Mouse (Mus musculus) G1E (cell line): ENCODE data around the gene Crip3. TPM values are rescaled to one million over a fixed set of nuclear protein-coding genes. Genes with fewer than 3 reads are reported as not detected.

ENCODE experiments used
- ATAC-seq: 2 replicates; pipeline ENCODE4 v1.8.0; 2016; ENCODE audit warnings: mild to moderate bottlenecking; ENCODE audit not compliant: insufficient number of reproducible peaks, poor library complexity, low FRiP score, severe bottlenecking; ENCODE audit errors: extremely low read depth
- DNase-seq: peaks from one replicate; pipeline ENCODE4 v3.0.0; 2012; ENCODE audit warnings: low spot score
- H3K27me3 ChIP-seq: 2 replicates; pipeline ENCODE4 v1.6.1; 2012; ENCODE audit warnings: mild to moderate bottlenecking, low read length, inconsistent platforms; ENCODE audit not compliant: insufficient read depth
- H3K36me3 ChIP-seq: replicated peaks from 2 replicates; pipeline ENCODE3; 2012; ENCODE audit warnings: mild to moderate bottlenecking, inconsistent platforms
- H3K4me1 ChIP-seq: 2 replicates; pipeline ENCODE4 v1.6.1; 2012; ENCODE audit warnings: low read depth, low read length, inconsistent platforms, mixed read lengths; ENCODE audit not compliant: insufficient read depth
- H3K4me3 ChIP-seq: 2 replicates; pipeline ENCODE4 v1.5.1; 2012; ENCODE audit warnings: low read depth, mild to moderate bottlenecking, inconsistent platforms, low read length, moderate library complexity, mixed read lengths
- H3K9me3 ChIP-seq: replicated peaks from 2 replicates; pipeline ENCODE4 v1.6.1; 2012; ENCODE audit warnings: inconsistent platforms
- CTCF ChIP-seq: IDR thresholded peaks from 2 replicates; pipeline ENCODE4 v1.5.1; 2012; ENCODE audit warnings: low read depth, low read length, inconsistent platforms, mixed read lengths
- GATA1 ChIP-seq: IDR thresholded peaks from 2 replicates; pipeline ENCODE4 v1.6.1; 2012; ENCODE audit warnings: borderline replicate concordance, low read length, inconsistent platforms, mixed read lengths
- GATA2 ChIP-seq: IDR thresholded peaks from 2 replicates; pipeline ENCODE4 v1.6.1; 2012; ENCODE audit warnings: low read depth, low read length, inconsistent platforms, borderline replicate concordance
- POLR2AphosphoS5 ChIP-seq: IDR thresholded peaks from 2 replicates; pipeline ENCODE4 v1.6.1; 2012; ENCODE audit warnings: low read depth, low read length, inconsistent platforms; ENCODE audit not compliant: insufficient replicate concordance
- TAL1 ChIP-seq: conservative IDR thresholded peaks from 2 replicates; pipeline ENCODE4 v1.6.1; 2012; ENCODE audit warnings: low read depth, low read length, inconsistent platforms, mixed read lengths
- polyA plus RNA-seq: library from polyadenylated mRNA; stranded (reverse); fragments of >175 nt; gene quantifications from 2 replicates; pipeline ENCODE4 v1.2.3, GENCODE M21; 2012
- total RNA-seq, 2 experiments: library from RNA; stranded (forward) in 1 of 2; stranded (reverse) in 1 of 2; fragments of 200-1000 nt in 1 of 2; fragments of >200 nt in 1 of 2; fragmentation: Nextera tagmentation in 1 of 2; gene quantifications; 2 replicates each; pipeline ENCODE4 v1.2.3; 2014 to 2017

The Crip3 gene
- total and polyA plus RNA-seq, 3 experiments: not detected

DNA sequence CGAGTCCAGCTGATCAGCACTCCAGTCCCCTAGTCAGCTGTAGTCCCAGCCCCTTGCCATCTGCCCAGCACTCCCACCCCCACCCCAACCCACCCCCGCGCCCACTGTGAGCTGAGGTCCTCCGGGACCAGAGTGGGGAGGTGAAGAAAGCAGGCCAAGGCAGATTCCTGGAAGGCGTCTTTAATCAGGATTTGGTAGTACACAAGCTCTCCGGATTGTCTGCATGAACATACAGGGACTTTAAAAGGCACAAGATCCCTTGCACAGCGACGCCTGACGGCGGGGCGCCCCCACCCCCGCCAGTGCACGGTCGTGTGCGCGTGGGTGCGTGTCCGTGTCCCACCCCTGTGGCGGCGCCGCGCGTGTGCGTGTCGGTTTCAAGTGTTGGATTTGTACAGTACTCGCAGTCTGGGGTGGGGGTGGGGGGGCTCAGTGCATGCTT, 25.3 kb downstream of the Crip3 start:
- no peaks in the 10 kb centered on the region for H3K36me3 ChIP-seq
- H3K27me3 ChIP-seq: peaks cover 32% of the 10 kb centered on the region
- DNase-seq (no peak), ATAC-seq (no peak)
- H3K4me3 ChIP-seq: no peak overlapping the region
- H3K4me1 ChIP-seq: no peaks in the 10 kb centered on the region
- TF ChIP-seq CTCF (no peak), GATA1 (no peak), GATA2 (no peak), POLR2AphosphoS5 (no peak), TAL1 (no peak)
- no peaks in the 10 kb centered on the region for H3K9me3 ChIP-seq

DNA sequence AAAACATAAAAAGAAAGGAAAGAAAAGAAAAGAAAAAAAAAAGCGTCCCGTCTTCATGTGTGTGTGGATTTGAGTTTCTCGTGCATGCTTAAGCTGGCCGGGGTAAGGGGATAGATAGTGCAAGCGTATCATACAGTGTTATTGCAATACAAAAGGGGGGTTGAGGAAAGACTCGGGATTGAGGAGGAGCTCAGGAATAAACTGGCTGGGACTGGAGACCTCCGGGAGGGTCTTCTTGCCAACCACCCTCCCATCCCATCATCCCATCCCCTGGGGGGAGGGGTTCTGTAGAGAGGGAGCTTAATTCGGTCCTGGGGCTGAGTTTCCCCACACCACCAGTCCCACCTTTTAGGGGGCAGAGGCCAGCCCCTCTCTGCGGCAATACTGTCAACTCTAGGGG, 25.8 kb downstream of the Crip3 start:
- H3K9me3 ChIP-seq: no peaks in the 10 kb centered on the region
- H3K27me3 ChIP-seq: peaks cover 34% of the 10 kb centered on the region
- no peak for ATAC-seq
- H3K4me3 ChIP-seq: no peak overlapping the region
- TF ChIP-seq POLR2AphosphoS5 (no peak), TAL1 (no peak), GATA1 (no peak), CTCF (no peak), GATA2 (no peak)
- H3K36me3 ChIP-seq: no peaks in the 10 kb centered on the region
- DNase-seq: no peak
- H3K4me1 ChIP-seq: no peaks in the 10 kb centered on the region

DNA sequence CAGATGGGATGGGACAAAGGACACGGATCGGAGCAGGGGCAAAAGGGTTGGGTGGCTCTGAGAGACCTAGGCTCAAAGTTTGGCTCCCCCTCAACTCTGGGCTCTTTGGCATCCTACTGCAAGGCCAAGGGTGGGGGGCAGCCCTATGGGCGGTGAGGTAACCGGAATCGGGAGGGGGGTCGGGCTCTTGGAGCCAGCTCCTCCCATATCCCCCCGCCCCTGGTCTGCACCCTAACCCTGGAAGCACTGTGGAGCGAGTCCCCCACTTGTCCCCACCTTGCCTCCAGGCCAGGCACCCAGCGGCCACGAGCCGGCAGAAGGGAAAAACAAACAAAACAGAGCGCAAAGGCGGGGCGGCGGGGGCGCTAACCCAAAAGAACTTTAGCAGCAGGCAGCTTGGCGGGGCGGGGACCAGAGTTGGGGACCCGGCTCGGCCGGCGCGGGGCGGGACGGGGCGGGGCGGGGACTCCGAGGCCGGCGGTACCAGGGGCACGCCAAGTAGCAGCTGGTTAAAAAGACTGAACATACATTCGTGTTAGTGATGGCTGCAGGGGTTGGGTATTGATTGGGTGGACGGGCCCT, 26.5 kb downstream of the Crip3 start:
- H3K4me3 ChIP-seq: no peak overlapping the region
- H3K27me3 ChIP-seq: peaks cover 34% of the 10 kb centered on the region
- ATAC-seq (no peak), DNase-seq (no peak)
- H3K4me1 ChIP-seq: no peaks in the 10 kb centered on the region
- H3K9me3 ChIP-seq: no peaks in the 10 kb centered on the region
- TF ChIP-seq GATA1 (no peak), TAL1 (no peak), GATA2 (no peak), POLR2AphosphoS5 (no peak), CTCF (no peak)
- no peaks in the 10 kb centered on the region for H3K36me3 ChIP-seq

DNA sequence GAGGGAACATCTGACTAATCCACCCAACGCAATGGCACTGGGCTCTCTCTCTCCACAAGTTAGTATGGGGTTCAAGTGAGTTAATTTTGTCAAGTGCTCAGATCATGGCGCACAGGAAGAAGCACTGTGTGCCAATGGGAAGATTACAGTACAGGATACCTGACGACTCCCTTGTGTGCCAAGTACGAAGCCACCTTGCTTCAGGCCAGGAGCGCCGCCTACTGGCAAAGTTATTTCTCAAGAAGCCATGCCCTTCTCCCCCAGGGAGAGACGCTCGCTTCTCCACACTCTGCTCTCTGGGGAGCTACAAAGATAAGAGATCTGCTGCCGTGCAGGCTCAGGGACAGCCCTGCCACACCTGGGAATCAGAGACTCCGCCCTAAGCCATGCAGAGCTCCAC, 29.1 kb downstream of the Crip3 start:
- TF ChIP-seq GATA1 (no peak), POLR2AphosphoS5 (no peak), TAL1 (no peak), GATA2 (no peak), CTCF (0 out of 2 replicates have a peak, but pooled peaks have one; percentile 29)
- DNase-seq (peak; percentile 32), ATAC-seq (no peak)
- no peaks in the 10 kb centered on the region for H3K4me1 ChIP-seq
- no peaks in the 10 kb centered on the region for H3K36me3 ChIP-seq
- H3K9me3 ChIP-seq: no peaks in the 10 kb centered on the region
- no peak overlapping the region for H3K4me3 ChIP-seq
- H3K27me3 ChIP-seq: peaks cover 31% of the 10 kb centered on the region

DNA sequence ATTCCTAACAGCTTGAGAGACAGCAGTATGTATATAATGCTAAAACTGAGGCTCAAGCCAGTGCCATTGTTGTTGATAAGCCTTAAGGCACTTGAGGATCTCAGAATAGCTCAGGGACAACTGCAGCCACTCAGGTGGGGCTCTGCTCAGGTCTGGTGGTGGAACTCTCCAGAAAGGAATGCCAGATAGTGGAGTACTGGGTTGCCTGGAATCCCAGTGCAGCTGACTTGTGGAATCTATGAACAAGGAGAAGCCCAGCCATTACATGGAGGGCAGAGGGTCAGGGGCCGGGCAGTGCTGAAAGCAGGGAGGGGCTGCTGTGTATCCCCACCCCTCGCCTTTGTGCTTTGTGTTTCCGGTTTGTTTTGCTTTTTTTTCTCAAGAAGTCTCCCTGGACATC, 29.7 kb downstream of the Crip3 start:
- H3K36me3 ChIP-seq: no peaks in the 10 kb centered on the region
- no peak for ATAC-seq
- H3K4me1 ChIP-seq: no peaks in the 10 kb centered on the region
- no peak for DNase-seq
- peaks cover 28% of the 10 kb centered on the region for H3K27me3 ChIP-seq
- H3K9me3 ChIP-seq: no peaks in the 10 kb centered on the region
- no peak overlapping the region for H3K4me3 ChIP-seq
- no peak for TF ChIP-seq GATA2
- no peak for TF ChIP-seq CTCF
- TF ChIP-seq POLR2AphosphoS5: no peak
- TF ChIP-seq TAL1: no peak
- TF ChIP-seq GATA1: no peak

DNA sequence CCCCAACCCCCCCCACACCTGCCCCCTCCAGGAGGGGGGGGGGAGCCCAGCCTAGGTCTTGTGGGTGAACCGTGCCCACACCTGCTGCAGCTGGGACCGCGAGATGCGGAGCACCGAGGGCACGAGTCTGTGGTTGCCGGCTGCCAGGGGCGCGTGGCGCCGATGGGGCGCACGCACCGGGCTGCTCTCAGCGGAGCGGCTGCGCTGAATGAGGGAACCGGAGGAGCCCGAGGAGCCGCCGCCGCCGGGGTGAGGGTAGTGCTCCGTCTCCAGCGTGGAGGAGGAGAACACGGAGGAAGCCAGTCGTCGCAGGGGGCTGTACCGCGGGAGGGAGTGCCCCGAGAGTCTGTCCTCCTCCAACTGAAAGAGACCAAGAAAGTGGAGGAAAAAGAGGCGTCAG, 31.9 kb downstream of the Crip3 start:
- no peak for DNase-seq
- TF ChIP-seq GATA2 (no peak), TAL1 (no peak), POLR2AphosphoS5 (no peak), CTCF (no peak), GATA1 (no peak)
- no peak for ATAC-seq
- Histone ChIP-seq H3K36me3 (no peaks in the 10 kb centered on the region), H3K27me3 (peaks cover 14% of the 10 kb centered on the region), H3K9me3 (no peaks in the 10 kb centered on the region), H3K4me3 (no peak overlapping the region), H3K4me1 (no peaks in the 10 kb centered on the region)

DNA sequence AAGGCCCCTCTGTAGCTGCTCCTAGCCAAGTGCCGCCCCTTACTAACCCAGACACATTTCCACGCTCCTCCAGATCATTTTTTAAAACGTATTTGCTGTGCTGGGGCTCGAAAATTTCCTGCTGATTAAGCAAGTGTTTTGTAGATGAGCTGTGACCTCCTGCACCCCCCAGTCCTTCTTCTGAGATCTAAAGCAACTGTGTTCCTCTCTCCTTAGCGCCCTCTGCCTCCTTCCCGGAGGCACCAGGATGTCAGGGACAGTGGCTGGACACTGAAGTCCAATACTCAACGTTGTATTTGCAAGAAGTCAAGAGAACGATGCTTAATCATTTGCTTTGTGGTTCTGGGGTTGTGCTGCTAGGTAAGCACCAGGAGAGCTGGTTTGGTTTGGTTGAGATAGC, 32.6 kb downstream of the Crip3 start:
- no peak for ATAC-seq
- no peaks in the 10 kb centered on the region for H3K4me1 ChIP-seq
- peaks cover 8% of the 10 kb centered on the region for H3K27me3 ChIP-seq
- TF ChIP-seq GATA2 (no peak), GATA1 (no peak), CTCF (no peak), POLR2AphosphoS5 (no peak), TAL1 (no peak)
- no peaks in the 10 kb centered on the region for H3K36me3 ChIP-seq
- H3K4me3 ChIP-seq: no peak overlapping the region
- no peak for DNase-seq
- no peaks in the 10 kb centered on the region for H3K9me3 ChIP-seq
